Mouse (Mus musculus): ENCODE measurements at regions not wholly inside any gene's neighbourhood (a gene's known extent, or its start where the extent isn't known, plus 50 kb on each side); places are given as distances from the start of the nearest gene placed in this dataset.

- Histone ChIP-seq H3K4me3 (replicated peaks in 1 of 3; ENCODE audit: low read depth in 2 of 3, low read length in 2 of 3, poor library complexity in 1 of 3) (no peak overlapping the region), H3K9ac (ENCODE audit: insufficient read depth, low read depth) (no peak overlapping the region), H3K4me2 (ENCODE audit: insufficient read depth, low read depth, poor library complexity, severe bottlenecking) (no peak overlapping the region), H3K9me3 (replicated peaks; ENCODE audit: low read length) (no peaks in the 10 kb centered on the region), H3K36me3 (replicated peaks in 1 of 2; ENCODE audit: control insufficient read depth in 1 of 2, insufficient read depth in 1 of 2, low read length in 1 of 2) (no peaks in the 10 kb centered on the region), H3K79me2 (replicated peaks; ENCODE audit: control insufficient read depth, extremely low read depth, insufficient read depth, poor library complexity, severe bottlenecking) (no peaks in the 10 kb centered on the region), H3K4me1 (ENCODE audit: control insufficient read depth in 1 of 2, insufficient read depth in 2 of 2) (peaks cover 13 to 25% of the 10 kb centered on the region in 2 experiments; a peak in 3 of 4 replicates), H3K27me3 (replicated peaks) (no peaks in the 10 kb centered on the region), H3K27ac (ENCODE audit: insufficient read depth, low read depth) (no peak overlapping the region)
- no peak for TF ChIP-seq ZKSCAN1 (IDR thresholded peaks at IDR 0.05; ENCODE audit: borderline replicate concordance, low read depth, low read length)
- TF ChIP-seq TBP (conservative IDR thresholded peaks at IDR 0.05; ENCODE audit: low read depth, low read length) = no peak
- TF ChIP-seq MAFK (IDR thresholded peaks at IDR 0.05; ENCODE audit: insufficient replicate concordance, low read length) = no peak
- TF ChIP-seq MEF2A (IDR thresholded peaks at IDR 0.05; ENCODE audit: borderline replicate concordance, low read depth, low read length) = no peak
- TF ChIP-seq MAX (IDR thresholded peaks at IDR 0.05; ENCODE audit: low read length) = no peak
- no peak for TF ChIP-seq ELF1 (IDR thresholded peaks at IDR 0.05; ENCODE audit: low read depth, low read length)
- TF ChIP-seq CTCF (conservative IDR thresholded peaks at IDR 0.05 in 1 of 2, IDR thresholded peaks at IDR 0.05 in 1 of 2; ENCODE audit: low read depth in 2 of 2, low read length in 2 of 2) = no peak
- TF ChIP-seq ETS1 (conservative IDR thresholded peaks at IDR 0.05; ENCODE audit: low read depth, low read length) = no peak
- no peak for TF ChIP-seq E2F4 (IDR thresholded peaks at IDR 0.05; ENCODE audit: insufficient replicate concordance, low read depth, low read length)
- TF ChIP-seq MXI1 (IDR thresholded peaks at IDR 0.05; ENCODE audit: low read depth, low read length) = no peak
- TF ChIP-seq TCF12 (IDR thresholded peaks at IDR 0.05; ENCODE audit: low read depth, low read length) = no peak
- no peak for TF ChIP-seq JUND (conservative IDR thresholded peaks at IDR 0.05; ENCODE audit: low read depth, low read length)
- TF ChIP-seq KAT2A (IDR thresholded peaks at IDR 0.05; ENCODE audit: insufficient replicate concordance, low read length) = no peak
- TF ChIP-seq POLR2A (IDR thresholded peaks at IDR 0.05; ENCODE audit: low read depth, low read length) = no peak
- TF ChIP-seq EP300 (IDR thresholded peaks at IDR 0.05; ENCODE audit: low read length) = no peak
- TF ChIP-seq BHLHE40 (IDR thresholded peaks at IDR 0.05; ENCODE audit: low read depth, low read length) = no peak
- no peak for TF ChIP-seq USF2 (conservative IDR thresholded peaks at IDR 0.05; ENCODE audit: low read depth, low read length)
- no peak for DNase-seq (ENCODE audit: extremely low read depth)
- in situ Hi-C loops (cut with MboI; ENCODE audit: low pct_ligation_motif_present, low pct_unique_long_range_greater_than_20kb, low sequenced_read_pairs) (no loop called here), dilution Hi-C loops (cut with MboI; ENCODE audit: extremely low pct_ligation_motif_present, extremely low pct_unique_long_range_greater_than_20kb, low sequenced_read_pairs) (no loop called here)
These were observed 87.5 kb downstream of the Kcnrg start for GRCm38 (mm10) chr14:61694796-61695195.

- Histone ChIP-seq H3K36me3 (replicated peaks in 1 of 2; ENCODE audit: control insufficient read depth in 1 of 2, insufficient read depth in 1 of 2, low read length in 1 of 2) (no peaks in the 10 kb centered on the region), H3K79me2 (replicated peaks; ENCODE audit: control insufficient read depth, extremely low read depth, insufficient read depth, poor library complexity, severe bottlenecking) (no peaks in the 10 kb centered on the region), H3K4me3 (replicated peaks in 1 of 3; ENCODE audit: low read depth in 2 of 3, low read length in 2 of 3, poor library complexity in 1 of 3) (no peak overlapping the region), H3K27me3 (replicated peaks) (no peaks in the 10 kb centered on the region), H3K9ac (ENCODE audit: insufficient read depth, low read depth) (no peak overlapping the region), H3K4me2 (ENCODE audit: insufficient read depth, low read depth, poor library complexity, severe bottlenecking) (peak overlapping the region; percentile 37; the same call in 1 of the 2 replicates), H3K4me1 (ENCODE audit: control insufficient read depth in 1 of 2, insufficient read depth in 2 of 2) (peaks cover 6 to 18% of the 10 kb centered on the region in 2 experiments; a peak in 3 of 4 replicates), H3K9me3 (replicated peaks; ENCODE audit: low read length) (no peaks in the 10 kb centered on the region), H3K27ac (ENCODE audit: insufficient read depth, low read depth) (no peak overlapping the region)
- TF ChIP-seq NELFE (IDR thresholded peaks at IDR 0.05; ENCODE audit: low read depth, low read length) = no peak
- no peak for TF ChIP-seq MEF2A (IDR thresholded peaks at IDR 0.05; ENCODE audit: borderline replicate concordance, low read depth, low read length)
- TF ChIP-seq HCFC1 (IDR thresholded peaks at IDR 0.05; ENCODE audit: low read depth, low read length) = no peak
- TF ChIP-seq RCOR1 (conservative IDR thresholded peaks at IDR 0.05; ENCODE audit: low read depth, low read length) = no peak
- no peak for TF ChIP-seq ELF1 (IDR thresholded peaks at IDR 0.05; ENCODE audit: low read depth, low read length)
- no peak for TF ChIP-seq IRF4 (IDR thresholded peaks at IDR 0.05; ENCODE audit: low read depth, low read length)
- TF ChIP-seq TBP (conservative IDR thresholded peaks at IDR 0.05; ENCODE audit: low read depth, low read length) = peak; percentile 68; the same call in 1 of the 2 replicates
- peak; percentile 46 for TF ChIP-seq ZNF384 (IDR thresholded peaks at IDR 0.05; ENCODE audit: low read depth, low read length)
- TF ChIP-seq JUND (conservative IDR thresholded peaks at IDR 0.05; ENCODE audit: low read depth, low read length) = no peak
- no peak for TF ChIP-seq CHD1 (IDR thresholded peaks at IDR 0.05; ENCODE audit: low read depth, low read length)
- no peak for DNase-seq (ENCODE audit: extremely low read depth)
- dilution Hi-C loops (cut with MboI; ENCODE audit: extremely low pct_ligation_motif_present, extremely low pct_unique_long_range_greater_than_20kb, low sequenced_read_pairs) = no loop called here
- in situ Hi-C loops (cut with MboI; ENCODE audit: low pct_ligation_motif_present, low pct_unique_long_range_greater_than_20kb, low sequenced_read_pairs) = no loop called here
These were observed 89.1 kb downstream of the Kcnrg start for GRCm38 (mm10) chr14:61696290-61696842.

All from CH12.LX (cell line).